Mouse (Mus musculus) liver, postnatal 0 days (tissue): Measurements from ENCODE around the gene Ugt2b37. TPM values are rescaled to one million over a fixed set of nuclear protein-coding genes. Genes with fewer than 3 reads are reported as not detected.
"Not testable (repeated sequence)": the region's sequence is repeated elsewhere in the genome, so short reads cannot be mapped to it uniquely, and the experiment has no call there.

Experiments
- ATAC-seq: fragments of 200-750 bp; cut with Nextera tagmentation; 2 replicates; pipeline ENCODE4 v1.8.0; 2017; ENCODE audit warnings: mild to moderate bottlenecking, moderate library complexity
- DNase-seq: peaks from one replicate; pipeline ENCODE4 v3.0.0-alpha.2; 2016
- H3K27ac ChIP-seq: fragments of 300-500 bp; sonication (generic); 2 replicates; pipeline ENCODE4 v1.5.1; 2014; ENCODE audit warnings: antibody characterized with exemption, moderate library complexity, mild to moderate bottlenecking, low read depth
- H3K27me3 ChIP-seq: fragments of 300-500 bp; sonication (generic); 2 replicates; pipeline ENCODE4 v1.6.1; 2014; ENCODE audit warnings: low read length, control low read depth, mixed read lengths; ENCODE audit not compliant: insufficient read depth
- H3K36me3 ChIP-seq: fragments of 300-500 bp; sonication (generic); replicated peaks from 2 replicates; pipeline ENCODE4 v1.6.1; 2014; ENCODE audit warnings: mild to moderate bottlenecking, control low read depth, low read length, moderate library complexity, mixed read lengths; ENCODE audit not compliant: insufficient read depth
- H3K4me1 ChIP-seq: fragments of 300-500 bp; sonication (generic); 2 replicates; pipeline ENCODE4 v1.6.1; 2014; ENCODE audit warnings: antibody characterized with exemption, mild to moderate bottlenecking, control low read depth; ENCODE audit not compliant: insufficient read depth
- H3K4me2 ChIP-seq: fragments of 300-500 bp; sonication (generic); 2 replicates; pipeline ENCODE4 v1.6.1; 2014; ENCODE audit warnings: low read depth, mild to moderate bottlenecking, low read length, moderate library complexity, mixed read lengths
- H3K4me3 ChIP-seq: fragments of 300-500 bp; sonication (generic); 2 replicates; pipeline ENCODE4 v1.5.1; 2014; ENCODE audit warnings: low read depth, low read length
- H3K9ac ChIP-seq: fragments of 300-500 bp; sonication (generic); replicated peaks from 2 replicates; pipeline ENCODE4 v1.6.1; 2014; ENCODE audit warnings: mild to moderate bottlenecking, moderate library complexity
- H3K9me3 ChIP-seq: fragments of 300-500 bp; sonication (generic); 2 replicates; pipeline ENCODE4 v1.6.1; 2016; ENCODE audit warnings: mild to moderate bottlenecking, control low read depth, low read length, mixed read lengths
- CTCF ChIP-seq: sonication (generic); IDR thresholded peaks from 2 replicates; pipeline ENCODE4 v1.5.1; 2016; ENCODE audit warnings: antibody characterized with exemption, low read depth
- EP300 ChIP-seq: IDR thresholded peaks from 2 replicates; pipeline ENCODE4 v1.6.1; 2016; ENCODE audit warnings: antibody characterized with exemption, low read depth, mild to moderate bottlenecking
- WGBS: fragments of 180-500 bp; shearing (Covaris S2); extraction: QIAGEN DNeasy Blood & Tissue Kit; methylation state at CpG from one replicate; pipeline ENCODE4 v1.1.7; 2014; ENCODE audit not compliant: insufficient replicate concordance; 5-methylcytosine and 5-hydroxymethylcytosine counted together
- polyA plus RNA-seq: library from polyadenylated mRNA; unstranded; fragments of >200 nt; fragmentation: Nextera tagmentation; extraction: Ambion mirVana; gene quantifications from 2 replicates; pipeline ENCODE4 v1.2.1, GENCODE M21; 2015

Ugt2b37 gene
- polyA plus RNA-seq = 0.07 TPM in 1 of 2 replicates, not detected in the other

GRCm38 (mm10) chr5:87254676-87255075 is at the start of gene Ugt2b37:
TSS of gene Ugt2b37 (minus strand) at chr5:87254804.
- H3K27ac ChIP-seq, H3K9ac ChIP-seq, H3K4me1 ChIP-seq, H3K4me2 ChIP-seq, ATAC-seq, H3K36me3 ChIP-seq, H3K27me3 ChIP-seq, H3K9me3 ChIP-seq, H3K4me3 ChIP-seq, DNase-seq: not testable (repeated sequence)
- WGBS = 68% methylated on average over 3 of the region's 3 CpGs

- H3K27me3 ChIP-seq, H3K4me2 ChIP-seq, ATAC-seq, H3K36me3 ChIP-seq, H3K27ac ChIP-seq, H3K4me3 ChIP-seq, H3K9ac ChIP-seq, H3K4me1 ChIP-seq, DNase-seq, H3K9me3 ChIP-seq: not testable (repeated sequence)
- 68% methylated on average over 4 of the region's 4 CpGs for WGBS
Measured at GRCm38 (mm10) chr5:87286180-87286579, 31.6 kb upstream of the Ugt2b37 start.

GRCm38 (mm10) chr5:87275986-87276385 is 21.4 kb upstream of the Ugt2b37 start:
- not testable (repeated sequence) for H3K27ac ChIP-seq, H3K9me3 ChIP-seq, ATAC-seq, H3K36me3 ChIP-seq, DNase-seq, H3K9ac ChIP-seq, H3K4me3 ChIP-seq, H3K4me1 ChIP-seq, H3K4me2 ChIP-seq, H3K27me3 ChIP-seq
- 83% methylated on average over 4 of the region's 4 CpGs for WGBS

GRCm38 (mm10) chr5:87275581-87275980 is 21.0 kb upstream of the Ugt2b37 start:
- Histone ChIP-seq H3K9ac (no peak overlapping the region), H3K36me3 (no peaks in the 10 kb centered on the region), H3K27ac (no peak overlapping the region), H3K9me3 (peaks cover 3% of the 10 kb centered on the region; the same call in 1 of the 2 replicates), H3K4me3 (no peak overlapping the region), H3K27me3 (no peaks in the 10 kb centered on the region), H3K4me1 (no peaks in the 10 kb centered on the region), H3K4me2 (no peak overlapping the region)
- ATAC-seq (no peak), DNase-seq (no peak)
- WGBS = 81% methylated on average over 6 of the region's 6 CpGs
- TF ChIP-seq EP300 (no peak), CTCF (no peak)

GRCm38 (mm10) chr5:87255831-87256230 is 1.2 kb upstream of the Ugt2b37 start:
- no peaks in the 10 kb centered on the region for H3K9me3 ChIP-seq
- ATAC-seq = no peak
- H3K9ac ChIP-seq = no peak overlapping the region
- no peak overlapping the region for H3K4me2 ChIP-seq
- H3K4me3 ChIP-seq = no peak overlapping the region
- no peak for TF ChIP-seq CTCF
- TF ChIP-seq EP300 = no peak
- H3K36me3 ChIP-seq = no peaks in the 10 kb centered on the region
- H3K27me3 ChIP-seq = no peaks in the 10 kb centered on the region
- 53% methylated on average over 3 of the region's 3 CpGs for WGBS
- no peak overlapping the region for H3K27ac ChIP-seq
- no peaks in the 10 kb centered on the region for H3K4me1 ChIP-seq
- no peak for DNase-seq

GRCm38 (mm10) chr5:87242140-87242539 is 12.5 kb downstream of the Ugt2b37 start:
- not testable (repeated sequence) for H3K36me3 ChIP-seq, H3K27me3 ChIP-seq, H3K9ac ChIP-seq, H3K4me2 ChIP-seq, H3K27ac ChIP-seq, H3K9me3 ChIP-seq, ATAC-seq, H3K4me1 ChIP-seq, DNase-seq, H3K4me3 ChIP-seq

- H3K27ac ChIP-seq = not testable (repeated sequence)
Measured at GRCm38 (mm10) chr5:87196430-87196829, 58.2 kb downstream of the Ugt2b37 start.

More at GRCm38 (mm10) chr5:87196430-87196829, 58.2 kb downstream of the Ugt2b37 start:
- WGBS = 23% methylated on average over 2 of the region's 2 CpGs
- not testable (repeated sequence) for H3K4me1 ChIP-seq, H3K27me3 ChIP-seq, H3K4me2 ChIP-seq, H3K9me3 ChIP-seq, H3K4me3 ChIP-seq, DNase-seq, H3K9ac ChIP-seq, H3K36me3 ChIP-seq
- 0 out of 2 replicates have a peak, but pooled peaks have one; percentile 40 for ATAC-seq

Other genes with a start within 250 kb of the Ugt2b37 start
- 13.0 and 15.0 TPM in 2 replicates for gene Ugt2b36, start 162.2 kb downstream of the Ugt2b37 start, polyA plus RNA-seq
- 146 and 156 TPM in 2 replicates for gene Ugt2b5, start 114.5 kb downstream of the Ugt2b37 start, polyA plus RNA-seq
- gene Ugt2a3, start 82.4 kb upstream of the Ugt2b37 start, polyA plus RNA-seq = 1.9 and 3.7 TPM in 2 replicates
- gene Ugt2b38, start 169.4 kb upstream of the Ugt2b37 start, polyA plus RNA-seq = not detected in 2 replicates
- gene Ugt2a2, start 227.5 kb upstream of the Ugt2b37 start, polyA plus RNA-seq = not detected in 2 replicates
- not detected in 2 replicates for gene Gm43638, start 232.0 kb upstream of the Ugt2b37 start, polyA plus RNA-seq
- gene Ugt2a1, start 236.1 kb upstream of the Ugt2b37 start, polyA plus RNA-seq = not detected in 2 replicates